3 mouse cellular contexts compared by ENCODE assay signal in genomic region chr10:83524238-83524637, GRCm38 (mm10). TPM values are rescaled to one million over a fixed set of nuclear protein-coding genes. Genes with fewer than 3 reads are reported as not detected.
"Had no signal": no experiment of that assay in that cellular context is flagged by ENCODE, and none has a peak within 500 bp of the region (broad histone marks: within the 10 kb centered on the region; RNA-seq: fewer than 3 reads in every experiment).

No protein-coding gene starts in this region.

RNA-seq across cellular contexts. Expression of gene Aldh1l2, which starts 9.7 kb away (rescaled TPM):
- total RNA-seq: common myeloid progenitor, adult 5-6 weeks; granulocyte monocyte progenitor cell, adult 5-6 weeks had no signal
- polyA plus RNA-seq: erythroblast, embryonic 14.5 days had no signal

RNA-seq across cellular contexts. Expression of gene Washc4, which starts 19.3 kb away (rescaled TPM):
- polyA plus RNA-seq: erythroblast, embryonic 14.5 days had no signal
